Mouse (Mus musculus) embryonic fibroblast, embryonic 13.5 days (primary cell): ENCODE results near the gene Abcd1.

Experiments used
- CTCF ChIP-seq: IDR thresholded peaks from 2 replicates; pipeline ENCODE4 v1.5.1; 2011; ENCODE audit warnings: mild to moderate bottlenecking, control low read depth, low read length, moderate library complexity, borderline replicate concordance; ENCODE audit not compliant: insufficient read depth
- POLR2A ChIP-seq: IDR thresholded peaks from 2 replicates; pipeline ENCODE4 v1.6.1; 2011; ENCODE audit warnings: low read depth, mild to moderate bottlenecking, control low read depth, low read length, moderate library complexity

DNA sequence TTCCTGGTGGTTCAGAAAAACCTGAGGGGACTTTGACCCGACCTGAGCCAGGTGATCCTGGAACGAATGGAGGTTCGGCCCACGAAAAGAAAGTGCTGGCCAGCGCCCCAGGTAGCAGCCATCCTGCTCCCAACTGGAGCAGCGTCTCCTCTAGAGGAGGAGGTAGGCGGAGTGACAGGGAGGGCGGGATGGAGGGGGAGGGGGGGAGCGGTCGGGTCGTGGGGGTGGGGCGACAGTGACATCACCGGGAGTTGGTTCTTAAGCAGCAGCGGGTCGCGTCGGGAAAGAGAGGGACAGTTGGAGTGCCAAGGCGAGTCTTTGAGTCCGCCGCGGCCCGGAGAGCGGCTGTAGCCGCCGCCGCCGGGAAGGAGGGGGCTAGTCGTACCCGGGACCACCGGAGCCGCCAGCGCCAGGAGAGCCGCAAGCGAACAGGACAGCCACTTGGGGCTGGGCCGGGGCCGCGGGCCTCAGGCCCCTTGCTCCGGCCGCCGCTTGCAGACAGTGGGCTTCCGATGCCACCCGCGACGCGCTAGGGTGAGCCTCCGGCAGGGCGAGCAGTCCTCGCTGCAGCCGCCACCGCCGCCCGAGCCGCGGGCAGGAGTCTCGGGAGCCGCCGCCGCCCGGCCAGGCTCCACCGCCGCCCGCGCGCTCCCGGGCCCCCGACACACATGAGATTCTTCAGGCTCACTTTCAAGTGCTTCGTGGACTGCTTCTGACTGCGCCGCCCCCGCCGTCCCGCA lies 43.3 kb upstream of the Abcd1 start, which contains the start of gene Slc6a8:
- TF ChIP-seq CTCF = no peak
- peak; percentile 96 for TF ChIP-seq POLR2A
